Mouse (Mus musculus): ENCODE measurements around the gene Wdr25. TPM values are rescaled to one million over a fixed set of nuclear protein-coding genes. Genes with fewer than 3 reads are reported as not detected.

Gene Wdr25
- polyA plus RNA-seq, 1 experiment from 2014 or later = 10.2 TPM

DNA sequence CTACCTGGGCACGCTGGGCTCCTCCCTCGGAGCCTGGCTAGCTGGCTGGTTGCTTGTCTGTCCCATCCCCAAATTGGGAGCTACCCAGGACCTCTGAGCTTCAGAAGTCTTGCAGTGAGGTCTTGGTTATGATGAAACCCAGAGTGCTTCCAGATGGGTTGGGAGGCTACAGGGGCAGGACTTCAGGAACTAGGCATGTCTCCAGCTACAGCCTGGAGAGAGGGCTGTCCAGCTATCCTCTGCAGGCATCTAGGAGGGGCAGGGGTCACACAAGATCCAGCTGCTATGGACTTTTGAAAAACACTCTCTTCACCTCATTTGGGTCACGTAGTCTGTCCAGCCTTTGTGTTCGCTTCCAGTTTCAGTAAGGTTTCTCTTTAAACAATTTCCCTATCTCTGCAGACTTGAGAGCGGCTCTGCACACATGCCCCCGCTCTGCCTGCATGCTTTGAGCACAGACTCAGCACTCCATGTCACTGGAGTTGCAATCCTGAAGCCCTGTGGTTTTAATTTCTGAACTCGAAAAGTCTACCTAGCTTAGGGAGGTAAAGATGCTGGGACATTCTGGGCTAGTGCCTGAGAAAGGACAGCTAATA, 35.7 kb upstream of the Wdr25 start:
- Histone ChIP-seq H3K27me3 (ENCODE audit: control insufficient read depth, insufficient read depth, low read length) (no peaks in the 10 kb centered on the region), H3K4me3 (ENCODE audit: low read length) (no peak overlapping the region), H3K27ac (ENCODE audit: low read length) (no peak overlapping the region), H3K4me1 (ENCODE audit: control insufficient read depth, insufficient read depth, low read length) (no peaks in the 10 kb centered on the region), H3K4me2 (ENCODE audit: low read depth, low read length) (no peak overlapping the region), H3K9me3 (replicated peaks; ENCODE audit: control insufficient read depth, low read length) (no peaks in the 10 kb centered on the region), H3K9ac (ENCODE audit: low read length) (no peak overlapping the region), H3K36me3 (ENCODE audit: control insufficient read depth, insufficient read depth) (peaks cover 18% of the 10 kb centered on the region)
- WGBS = 68% methylated on average over 7 of the region's 7 CpGs
- ATAC-seq (replicated peaks; ENCODE audit: extremely low read depth, insufficient read depth, low FRiP score) = no peak

DNA sequence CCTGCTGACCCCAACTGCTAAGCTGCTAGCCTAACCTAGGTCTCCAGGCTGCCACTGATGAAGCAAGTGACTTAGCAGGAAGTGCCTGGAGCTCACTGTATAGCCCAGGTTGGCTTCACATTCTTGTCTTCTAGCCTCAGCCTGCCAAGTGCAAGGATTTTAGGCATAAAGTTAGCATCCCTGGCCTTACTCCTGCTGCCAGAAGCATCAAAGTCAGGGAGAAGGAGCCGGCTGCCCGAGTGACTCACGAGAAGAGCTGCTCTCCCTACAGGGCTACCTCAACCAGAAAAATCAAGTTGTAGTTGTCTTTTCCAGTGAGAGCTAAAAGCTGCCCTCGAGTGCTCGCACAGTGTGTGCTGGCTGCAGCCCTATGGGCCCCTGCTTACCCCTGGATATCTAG, 34.9 kb upstream of the Wdr25 start:
- Histone ChIP-seq H3K36me3 (ENCODE audit: control insufficient read depth, insufficient read depth) (peaks cover 20% of the 10 kb centered on the region), H3K9me3 (replicated peaks; ENCODE audit: control insufficient read depth, low read length) (no peaks in the 10 kb centered on the region), H3K27me3 (ENCODE audit: control insufficient read depth, insufficient read depth, low read length) (no peaks in the 10 kb centered on the region), H3K4me3 (ENCODE audit: low read length) (no peak overlapping the region), H3K9ac (ENCODE audit: low read length) (no peak overlapping the region), H3K27ac (ENCODE audit: low read length) (no peak overlapping the region), H3K4me1 (ENCODE audit: control insufficient read depth, insufficient read depth, low read length) (no peaks in the 10 kb centered on the region), H3K4me2 (ENCODE audit: low read depth, low read length) (no peak overlapping the region)
- ATAC-seq (replicated peaks; ENCODE audit: extremely low read depth, insufficient read depth, low FRiP score) = no peak
- 77% methylated on average over 5 of the region's 5 CpGs for WGBS

DNA sequence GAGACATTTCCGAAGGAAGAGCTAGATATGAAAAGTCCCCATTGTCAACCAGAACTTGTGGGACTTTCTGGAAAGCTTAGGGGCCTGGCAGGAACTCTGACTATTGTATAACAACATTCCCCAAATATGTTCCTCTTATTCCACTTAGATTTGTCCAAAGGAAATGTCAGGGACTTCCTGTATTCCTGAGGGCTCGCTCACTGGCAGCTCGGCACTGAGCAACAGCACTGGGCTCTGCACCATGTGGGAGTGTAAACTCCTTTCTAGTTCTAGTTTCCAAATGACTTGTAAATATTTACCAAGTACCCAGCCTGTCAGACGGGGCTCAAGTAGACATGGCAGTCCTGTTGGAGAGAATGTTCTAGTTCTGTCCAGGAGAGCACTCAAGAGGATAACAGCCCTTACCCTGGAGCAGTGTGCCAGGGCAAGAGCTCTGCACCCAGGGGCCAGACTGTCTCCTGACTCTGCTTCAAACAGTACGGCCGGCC, 28.4 kb upstream of the Wdr25 start:
- peaks cover 53% of the 10 kb centered on the region for H3K36me3 ChIP-seq (ENCODE audit: control insufficient read depth, insufficient read depth)
- WGBS = 70% methylated on average over 6 of the region's 6 CpGs
- no peaks in the 10 kb centered on the region for H3K27me3 ChIP-seq (ENCODE audit: control insufficient read depth, insufficient read depth, low read length)
- H3K9ac ChIP-seq (ENCODE audit: low read length) = no peak overlapping the region
- H3K4me2 ChIP-seq (ENCODE audit: low read depth, low read length) = no peak overlapping the region
- 0 out of 2 replicates have a peak, but pooled peaks have one; percentile 42 for ATAC-seq (replicated peaks; ENCODE audit: extremely low read depth, insufficient read depth, low FRiP score)
- H3K4me1 ChIP-seq (ENCODE audit: control insufficient read depth, insufficient read depth, low read length) = 0 out of 2 replicates have a peak, but pooled peaks cover 3% of the 10 kb centered on the region
- no peak overlapping the region for H3K4me3 ChIP-seq (ENCODE audit: low read length)
- H3K27ac ChIP-seq (ENCODE audit: low read length) = peak overlapping the region; percentile 70
- H3K9me3 ChIP-seq (replicated peaks; ENCODE audit: control insufficient read depth, low read length) = no peaks in the 10 kb centered on the region

DNA sequence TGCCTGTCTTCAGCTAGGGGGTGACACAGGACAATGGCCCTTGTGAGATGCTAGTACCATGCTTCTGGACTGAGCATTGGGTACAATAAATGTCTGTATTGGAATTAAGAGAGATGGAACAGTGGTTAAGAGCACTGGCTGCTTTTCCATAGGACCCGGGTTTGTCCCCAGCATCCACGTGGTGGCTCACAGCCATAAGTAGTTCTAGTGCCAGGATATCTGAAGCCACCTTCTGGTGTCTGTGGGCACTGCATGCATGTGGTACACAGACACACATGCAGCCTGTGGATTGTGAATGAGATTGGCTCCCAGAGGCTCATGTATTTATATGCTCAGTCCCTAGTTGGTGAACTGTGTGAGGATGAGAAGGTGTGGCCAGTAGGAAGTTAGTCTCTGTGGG, 23.9 kb upstream of the Wdr25 start:
- Histone ChIP-seq H3K4me3 (ENCODE audit: low read length) (no peak overlapping the region), H3K27ac (ENCODE audit: low read length) (no peak overlapping the region), H3K4me2 (ENCODE audit: low read depth, low read length) (no peak overlapping the region), H3K36me3 (ENCODE audit: control insufficient read depth, insufficient read depth) (peaks cover 38% of the 10 kb centered on the region), H3K27me3 (ENCODE audit: control insufficient read depth, insufficient read depth, low read length) (no peaks in the 10 kb centered on the region), H3K9me3 (replicated peaks; ENCODE audit: control insufficient read depth, low read length) (no peaks in the 10 kb centered on the region), H3K4me1 (ENCODE audit: control insufficient read depth, insufficient read depth, low read length) (no peaks in the 10 kb centered on the region), H3K9ac (ENCODE audit: low read length) (no peak overlapping the region)
- 95% methylated on average over 2 of the region's 2 CpGs for WGBS
- ATAC-seq (replicated peaks; ENCODE audit: extremely low read depth, insufficient read depth, low FRiP score) = no peak

DNA sequence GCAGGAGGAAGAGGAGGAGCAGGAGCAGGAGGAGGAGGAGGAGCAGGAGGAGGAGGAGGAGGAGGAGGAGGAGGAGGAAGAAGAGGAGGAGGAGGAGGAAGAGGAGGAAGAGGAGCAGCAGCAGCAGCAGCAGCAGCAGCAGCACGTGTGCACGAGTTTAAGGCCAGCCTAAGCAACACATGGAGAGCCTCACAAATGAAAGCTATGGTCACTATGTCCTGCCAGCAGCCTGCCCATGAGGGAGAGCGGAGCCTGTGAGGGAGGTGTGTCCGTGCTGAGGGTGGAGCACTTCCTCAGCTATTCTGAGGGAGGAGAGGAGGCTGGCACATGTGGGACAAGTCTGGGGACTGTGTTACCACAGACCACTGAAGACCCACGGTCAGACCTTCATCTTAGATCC, 20.3 kb upstream of the Wdr25 start:
- no peaks in the 10 kb centered on the region for H3K4me1 ChIP-seq (ENCODE audit: control insufficient read depth, insufficient read depth, low read length)
- no peaks in the 10 kb centered on the region for H3K9me3 ChIP-seq (replicated peaks; ENCODE audit: control insufficient read depth, low read length)
- no peaks in the 10 kb centered on the region for H3K27me3 ChIP-seq (ENCODE audit: control insufficient read depth, insufficient read depth, low read length)
- peaks cover 35% of the 10 kb centered on the region for H3K36me3 ChIP-seq (ENCODE audit: control insufficient read depth, insufficient read depth)
- H3K27ac ChIP-seq (ENCODE audit: low read length) = no peak overlapping the region
- no peak overlapping the region for H3K4me2 ChIP-seq (ENCODE audit: low read depth, low read length)
- no peak for ATAC-seq (replicated peaks; ENCODE audit: extremely low read depth, insufficient read depth, low FRiP score)
- no peak overlapping the region for H3K9ac ChIP-seq (ENCODE audit: low read length)
- H3K4me3 ChIP-seq (ENCODE audit: low read length) = no peak overlapping the region
- 77% methylated on average over 5 of the region's 5 CpGs for whole genome bisulfite sequencing

DNA sequence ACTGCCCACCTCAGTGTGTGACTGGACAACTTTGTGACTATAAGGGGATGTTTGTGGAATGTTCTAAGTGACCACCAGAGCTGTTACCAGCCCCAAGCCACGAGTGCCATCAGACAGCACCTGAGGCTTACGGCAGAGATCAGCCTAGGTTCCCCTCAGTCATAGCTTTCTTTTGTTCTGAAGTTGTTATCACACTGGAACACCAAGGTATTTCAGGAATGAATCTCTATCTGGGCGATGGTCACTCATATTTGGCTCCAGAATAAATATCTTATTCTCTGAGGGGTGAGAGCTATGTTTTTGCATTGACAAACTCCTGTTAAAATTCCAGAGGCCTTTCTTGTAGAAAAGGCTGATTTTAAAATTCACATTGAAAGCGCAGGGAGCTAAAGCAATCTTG, 14.3 kb upstream of the Wdr25 start:
- Histone ChIP-seq H3K4me1 (ENCODE audit: control insufficient read depth, insufficient read depth, low read length) (no peaks in the 10 kb centered on the region), H3K4me3 (ENCODE audit: low read length) (no peak overlapping the region), H3K36me3 (ENCODE audit: control insufficient read depth, insufficient read depth) (peaks cover 22% of the 10 kb centered on the region), H3K27me3 (ENCODE audit: control insufficient read depth, insufficient read depth, low read length) (no peaks in the 10 kb centered on the region), H3K9me3 (replicated peaks; ENCODE audit: control insufficient read depth, low read length) (no peaks in the 10 kb centered on the region), H3K9ac (ENCODE audit: low read length) (no peak overlapping the region), H3K27ac (ENCODE audit: low read length) (no peak overlapping the region), H3K4me2 (ENCODE audit: low read depth, low read length) (no peak overlapping the region)
- no peak for ATAC-seq (replicated peaks; ENCODE audit: extremely low read depth, insufficient read depth, low FRiP score)
- 72% methylated on average over 4 of the region's 4 CpGs for WGBS

DNA sequence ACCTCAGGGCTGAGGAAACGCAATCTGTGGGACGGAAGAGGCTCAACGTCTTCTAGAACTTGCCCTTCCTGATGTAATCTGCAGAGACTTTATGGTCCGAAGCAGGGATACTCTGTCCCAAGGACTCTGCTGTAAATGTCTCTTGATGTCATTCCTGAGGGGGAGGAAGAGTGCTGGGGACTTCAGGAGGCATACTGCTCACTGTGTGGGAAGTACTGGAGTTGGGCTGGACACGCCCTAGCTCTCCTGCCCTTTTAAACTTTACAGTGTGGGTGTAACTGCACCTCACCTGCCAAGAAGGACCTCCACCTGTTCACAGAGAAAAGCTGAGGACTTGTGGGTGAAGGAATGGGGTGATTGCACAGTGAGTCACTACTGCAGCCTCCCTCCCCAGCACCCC, 12.8 kb upstream of the Wdr25 start:
- Histone ChIP-seq H3K27ac (ENCODE audit: low read length) (no peak overlapping the region), H3K4me1 (ENCODE audit: control insufficient read depth, insufficient read depth, low read length) (no peaks in the 10 kb centered on the region), H3K4me2 (ENCODE audit: low read depth, low read length) (no peak overlapping the region), H3K27me3 (ENCODE audit: control insufficient read depth, insufficient read depth, low read length) (no peaks in the 10 kb centered on the region), H3K4me3 (ENCODE audit: low read length) (no peak overlapping the region), H3K9ac (ENCODE audit: low read length) (no peak overlapping the region), H3K36me3 (ENCODE audit: control insufficient read depth, insufficient read depth) (peaks cover 16% of the 10 kb centered on the region), H3K9me3 (replicated peaks; ENCODE audit: control insufficient read depth, low read length) (no peaks in the 10 kb centered on the region)
- 92% methylated on average over 5 of the region's 5 CpGs for WGBS
- ATAC-seq (replicated peaks; ENCODE audit: extremely low read depth, insufficient read depth, low FRiP score) = no peak

DNA sequence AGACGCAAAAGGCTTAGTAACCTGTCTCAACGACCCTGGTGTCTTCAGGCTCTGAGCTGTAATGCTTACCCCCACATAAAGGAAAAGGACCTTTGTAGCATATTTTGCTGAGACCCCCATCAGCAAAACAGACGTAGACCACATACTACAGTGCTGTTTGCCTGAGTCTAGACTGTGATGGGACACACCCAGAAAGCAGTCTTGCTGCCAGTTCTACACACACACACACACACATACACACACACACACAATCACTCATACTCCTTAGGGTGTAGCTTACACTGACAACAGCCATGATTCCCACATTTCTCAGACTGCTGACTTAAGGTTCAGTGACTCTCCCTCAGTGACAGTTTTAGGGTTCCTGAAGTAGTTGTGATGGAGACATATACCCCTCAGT, 12.2 kb upstream of the Wdr25 start:
- H3K27me3 ChIP-seq (ENCODE audit: control insufficient read depth, insufficient read depth, low read length) = no peaks in the 10 kb centered on the region
- no peak overlapping the region for H3K4me2 ChIP-seq (ENCODE audit: low read depth, low read length)
- H3K4me1 ChIP-seq (ENCODE audit: control insufficient read depth, insufficient read depth, low read length) = no peaks in the 10 kb centered on the region
- 85% methylated on average over 3 of the region's 3 CpGs for WGBS
- ATAC-seq (replicated peaks; ENCODE audit: extremely low read depth, insufficient read depth, low FRiP score) = no peak
- H3K27ac ChIP-seq (ENCODE audit: low read length) = no peak overlapping the region
- H3K9me3 ChIP-seq (replicated peaks; ENCODE audit: control insufficient read depth, low read length) = no peaks in the 10 kb centered on the region
- no peak overlapping the region for H3K9ac ChIP-seq (ENCODE audit: low read length)
- no peak overlapping the region for H3K4me3 ChIP-seq (ENCODE audit: low read length)
- H3K36me3 ChIP-seq (ENCODE audit: control insufficient read depth, insufficient read depth) = peaks cover 19% of the 10 kb centered on the region

DNA sequence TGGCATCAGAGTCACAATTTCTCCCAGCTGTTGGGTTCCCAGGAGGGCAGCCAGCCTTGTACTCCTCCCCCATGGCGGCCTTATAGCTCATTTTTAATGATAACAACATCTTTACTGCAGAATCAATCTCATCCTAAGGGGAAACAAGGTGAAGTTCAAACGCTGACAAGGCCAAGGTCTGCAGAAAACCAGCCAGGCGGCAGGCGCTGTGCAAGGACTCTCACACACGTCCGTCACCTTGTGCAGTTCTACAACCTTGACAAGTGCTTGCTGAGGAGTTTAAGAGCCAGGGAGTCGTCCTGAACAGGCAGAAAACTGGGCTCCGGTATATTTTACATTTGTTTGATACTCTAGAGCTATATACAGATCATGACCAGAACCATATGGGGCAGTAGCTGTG, 10.7 kb upstream of the Wdr25 start:
- Histone ChIP-seq H3K9ac (ENCODE audit: low read length) (no peak overlapping the region), H3K27ac (ENCODE audit: low read length) (no peak overlapping the region), H3K9me3 (replicated peaks; ENCODE audit: control insufficient read depth, low read length) (no peaks in the 10 kb centered on the region), H3K4me2 (ENCODE audit: low read depth, low read length) (no peak overlapping the region), H3K27me3 (ENCODE audit: control insufficient read depth, insufficient read depth, low read length) (no peaks in the 10 kb centered on the region), H3K36me3 (ENCODE audit: control insufficient read depth, insufficient read depth) (peaks cover 33% of the 10 kb centered on the region), H3K4me3 (ENCODE audit: low read length) (no peak overlapping the region), H3K4me1 (ENCODE audit: control insufficient read depth, insufficient read depth, low read length) (no peaks in the 10 kb centered on the region)
- 77% methylated on average over 8 of the region's 8 CpGs for WGBS
- no peak for ATAC-seq (replicated peaks; ENCODE audit: extremely low read depth, insufficient read depth, low FRiP score)

Measured in heart, embryonic 16.5 days (tissue).